Mouse (Mus musculus): Measurements from ENCODE around the gene Nags. TPM values are rescaled to one million over a fixed set of nuclear protein-coding genes. Genes with fewer than 3 reads are reported as not detected.
A peak's percentile ranks its signal among the peaks of the same experiment; 100 is the strongest.

Gene Nags
- total and polyA plus RNA-seq, 3 experiments, result 5.4 to 9.7 TPM; not detected in 1

GRCm38 (mm10) chr11:102096887-102097391 is 48.4 kb upstream of the Nags start (continued):
- TF ChIP-seq USF2 (IDR thresholded peaks at IDR 0.05; ENCODE audit: borderline replicate concordance in 1 of 2, insufficient read depth in 1 of 2, low read depth in 1 of 2, low read length in 2 of 2), result peak in 1 of 2 experiments; percentile 72; a peak in 1 of 4 replicates
- peak; percentile 77 for TF ChIP-seq BHLHE40 (IDR thresholded peaks at IDR 0.05; ENCODE audit: borderline replicate concordance, low read depth, low read length)

GRCm38 (mm10) chr11:102101219-102101618 is 44.1 kb upstream of the Nags start, which contains the start of gene Ppy:
TSS of gene Ppy (minus strand) at chr11:102101319.
- H3K9me3 ChIP-seq (replicated peaks; ENCODE audit: insufficient read depth, low read length), result no peaks in the 10 kb centered on the region
- H3K27me3 ChIP-seq (ENCODE audit: control insufficient read depth in 1 of 2, insufficient read depth in 2 of 2, low read length in 2 of 2), result peaks cover 2 to 3% of the 10 kb centered on the region in 2 experiments; a peak in 3 of 4 replicates
- H3K4me3 ChIP-seq (ENCODE audit: control insufficient read depth in 1 of 2, insufficient read depth in 1 of 2, low read depth in 2 of 2, low read length in 2 of 2), result no peak within 1 kb of the TSS; a peak in 1 of 4 replicates
- peak within 1 kb of the TSS; percentile 19 for H3K9ac ChIP-seq (ENCODE audit: control insufficient read depth, low read depth, low read length, poor library complexity, severe bottlenecking)
- peaks cover 0 to 10% of the 10 kb centered on the region in 2 experiments; a peak in 2 of 4 replicates for H3K36me3 ChIP-seq (ENCODE audit: control insufficient read depth in 1 of 2, insufficient read depth in 2 of 2, low read length in 2 of 2)
- peaks cover 7 to 32% of the 10 kb centered on the region in 2 experiments for H3K4me1 ChIP-seq (ENCODE audit: control insufficient read depth in 1 of 2, insufficient read depth in 2 of 2, low read length in 2 of 2)
- no peak for DNase-seq (ENCODE audit: low read depth, low spot score)
- no peaks in the 10 kb centered on the region for H3K79me2 ChIP-seq (ENCODE audit: control insufficient read depth, insufficient read depth, low read length, poor library complexity)
- H3K27ac ChIP-seq (ENCODE audit: control insufficient read depth, low read depth, low read length), result no peak within 1 kb of the TSS
- no peak for TF ChIP-seq NRF1 (IDR thresholded peaks at IDR 0.05; ENCODE audit: insufficient read depth, low read depth, low read length, poor library complexity, severe bottlenecking)
- TF ChIP-seq ELF1 (IDR thresholded peaks at IDR 0.05; ENCODE audit: low read depth, low read length), result no peak
- TF ChIP-seq SMC3 (IDR thresholded peaks at IDR 0.05; ENCODE audit: low read depth, low read length), result no peak
- no peak for TF ChIP-seq NELFE (IDR thresholded peaks at IDR 0.05; ENCODE audit: low read depth, low read length)
- TF ChIP-seq USF2 (IDR thresholded peaks at IDR 0.05; ENCODE audit: borderline replicate concordance in 1 of 2, insufficient read depth in 1 of 2, low read depth in 1 of 2, low read length in 2 of 2), result no peak
- TF ChIP-seq ZNF384 (IDR thresholded peaks at IDR 0.05; ENCODE audit: low read depth, low read length), result no peak
- no peak for TF ChIP-seq ZKSCAN1 (IDR thresholded peaks at IDR 0.05; ENCODE audit: low read depth, low read length)
- no peak for TF ChIP-seq ZC3H11A (IDR thresholded peaks at IDR 0.05; ENCODE audit: low read depth, low read length)
- TF ChIP-seq POLR2AphosphoS2 (IDR thresholded peaks at IDR 0.05; ENCODE audit: low read length), result no peak
- no peak for TF ChIP-seq SIN3A (IDR thresholded peaks at IDR 0.05; ENCODE audit: low read length)
- TF ChIP-seq CHD2 (IDR thresholded peaks at IDR 0.05; ENCODE audit: low read length), result no peak
- TF ChIP-seq MYB (IDR thresholded peaks at IDR 0.05; ENCODE audit: low read depth, low read length), result no peak
- TF ChIP-seq BHLHE40 (IDR thresholded peaks at IDR 0.05; ENCODE audit: borderline replicate concordance, low read depth, low read length), result no peak

- Histone ChIP-seq H3K9me3 (replicated peaks; ENCODE audit: insufficient read depth, low read length) (no peaks in the 10 kb centered on the region), H3K79me2 (ENCODE audit: control insufficient read depth, insufficient read depth, low read length, poor library complexity) (no peaks in the 10 kb centered on the region), H3K4me1 (ENCODE audit: control insufficient read depth in 1 of 2, insufficient read depth in 2 of 2, low read length in 2 of 2) (peaks cover 7 to 21% of the 10 kb centered on the region in 2 experiments), H3K36me3 (ENCODE audit: control insufficient read depth in 1 of 2, insufficient read depth in 2 of 2, low read length in 2 of 2) (peaks cover 0 to 4% of the 10 kb centered on the region in 2 experiments; a peak in 1 of 4 replicates), H3K9ac (ENCODE audit: control insufficient read depth, low read depth, low read length, poor library complexity, severe bottlenecking) (peak overlapping the region; percentile 19), H3K27ac (ENCODE audit: control insufficient read depth, low read depth, low read length) (no peak overlapping the region), H3K4me3 (ENCODE audit: control insufficient read depth in 1 of 2, insufficient read depth in 1 of 2, low read depth in 2 of 2, low read length in 2 of 2) (peak overlapping the region in 1 of 2 experiments; percentile 2; a peak in 1 of 4 replicates), H3K27me3 (ENCODE audit: control insufficient read depth in 1 of 2, insufficient read depth in 2 of 2, low read length in 2 of 2) (peaks cover 2 to 3% of the 10 kb centered on the region in 2 experiments; a peak in 3 of 4 replicates)
- DNase-seq (ENCODE audit: low read depth, low spot score), result peak; percentile 81
- TF ChIP-seq RAD21 (IDR thresholded peaks at IDR 0.05; ENCODE audit: low read depth, low read length) (peak; percentile 62), JUND (IDR thresholded peaks at IDR 0.05; ENCODE audit: low read depth, low read length) (no peak), GATA1 (IDR thresholded peaks at IDR 0.05; ENCODE audit: low read depth, low read length) (peak; percentile 62), CTCF (IDR thresholded peaks at IDR 0.05 in 2 of 3, conservative IDR thresholded peaks at IDR 0.05 in 1 of 3; ENCODE audit: control insufficient read depth in 1 of 3, insufficient read depth in 1 of 3, low read depth in 2 of 3, low read length in 3 of 3, poor library complexity in 1 of 3, severe bottlenecking in 1 of 3) (peak; percentile 87 to 99 (median 95)), EP300 (IDR thresholded peaks at IDR 0.05; ENCODE audit: low read depth in 1 of 2, low read length in 2 of 2) (peak in 1 of 2 experiments; percentile 59; a peak in 2 of 4 replicates), SMC3 (IDR thresholded peaks at IDR 0.05; ENCODE audit: low read depth, low read length) (peak; percentile 94), MXI1 (IDR thresholded peaks at IDR 0.05; ENCODE audit: low read depth, low read length) (peak; percentile 66), BHLHE40 (IDR thresholded peaks at IDR 0.05; ENCODE audit: borderline replicate concordance, low read depth, low read length) (peak; percentile 83), TBP (IDR thresholded peaks at IDR 0.05; ENCODE audit: low read depth, low read length) (0 out of 2 replicates have a peak, but pooled peaks have one; percentile 39), USF1 (IDR thresholded peaks at IDR 0.05; ENCODE audit: low read depth, low read length) (peak; percentile 61), ETS1 (IDR thresholded peaks at IDR 0.05; ENCODE audit: low read depth, low read length) (no peak), TCF12 (IDR thresholded peaks at IDR 0.05; ENCODE audit: low read depth, low read length) (0 out of 2 replicates have a peak, but pooled peaks have one; percentile 33), MAZ (IDR thresholded peaks at IDR 0.05; ENCODE audit: low read depth, low read length) (no peak), MYB (IDR thresholded peaks at IDR 0.05; ENCODE audit: low read depth, low read length) (no peak), ZMIZ1 (IDR thresholded peaks at IDR 0.05; ENCODE audit: low read depth, low read length) (no peak), ZNF384 (IDR thresholded peaks at IDR 0.05; ENCODE audit: low read depth, low read length) (no peak)
Observed at GRCm38 (mm10) chr11:102102485-102103258, 42.6 kb upstream of the Nags start.

Measured in MEL (cell line).